Mouse (Mus musculus) heart, adult 2 months (tissue): ENCODE data around the gene Mctp2.

Experiments
- EP300 ChIP-seq: fragments of 200-500 bp; IDR thresholded peaks from 2 replicates; pipeline ENCODE4 v1.6.1; 2011; ENCODE audit warnings: low read depth, low read length, control low read depth; ENCODE audit not compliant: insufficient read depth
- POLR2A ChIP-seq: fragments of 200-500 bp; IDR thresholded peaks from 2 replicates; pipeline ENCODE4 v1.6.1; 2011; ENCODE audit warnings: mild to moderate bottlenecking, low read depth, low read length, control low read depth; ENCODE audit not compliant: insufficient read depth

DNA sequence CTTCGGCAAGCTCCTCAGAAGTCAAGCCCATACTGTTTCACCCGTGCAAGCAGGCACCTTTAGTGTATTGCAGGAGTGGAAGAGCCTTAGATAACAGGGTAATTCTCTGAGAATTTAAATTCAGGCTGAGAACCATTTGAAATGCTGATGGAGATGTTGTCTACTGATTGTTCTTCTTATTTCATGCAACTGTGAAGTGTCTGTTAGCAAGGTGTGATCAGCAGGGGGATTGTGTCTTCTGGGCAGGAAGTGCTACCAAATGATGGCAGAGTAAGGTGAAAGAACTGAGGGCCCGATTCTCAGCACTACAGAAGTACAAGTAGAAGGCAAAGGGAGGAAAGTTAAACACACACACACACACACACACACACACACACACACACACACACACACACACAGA lies 7.5 kb upstream of the Mctp2 start:
- TF ChIP-seq POLR2A, result no peak
- TF ChIP-seq EP300, result no peak
